Mouse (Mus musculus): ENCODE data around the gene Mmp19.

Gene Mmp19

GRCm38 (mm10) chr10:128790398-128791124 lies at the start of gene Mmp19:
Mmp19 (plus strand) TSS chr10:128790910.
- no peak for ATAC-seq (ENCODE audit: low TSS enrichment)

GRCm38 (mm10) chr10:128742616-128743015 lies 48.1 kb upstream of the Mmp19 start:
- no peak for ATAC-seq (ENCODE audit: low TSS enrichment)

GRCm38 (mm10) chr10:128743235-128743634 lies 47.5 kb upstream of the Mmp19 start:
- ATAC-seq (ENCODE audit: low TSS enrichment), result no peak

GRCm38 (mm10) chr10:128743791-128744191 lies 46.9 kb upstream of the Mmp19 start:
- ATAC-seq (ENCODE audit: low TSS enrichment), result peak; percentile 32

GRCm38 (mm10) chr10:128744211-128744610 lies 46.5 kb upstream of the Mmp19 start:
- no peak; the same call in 1 of the 2 replicates for ATAC-seq (ENCODE audit: low TSS enrichment)

- no peak for ATAC-seq (ENCODE audit: low TSS enrichment)
These were observed 45.8 kb upstream of the Mmp19 start, which contains the start of gene Dgka for GRCm38 (mm10) chr10:128744680-128745601. Dgka (minus strand) TSS chr10:128744855.

GRCm38 (mm10) chr10:128745946-128746613 lies 44.6 kb upstream of the Mmp19 start:
- no peak for ATAC-seq (ENCODE audit: low TSS enrichment)

- ATAC-seq (ENCODE audit: low TSS enrichment), result no peak
These were observed 43.6 kb upstream of the Mmp19 start for GRCm38 (mm10) chr10:128746972-128747645.

- ATAC-seq (ENCODE audit: low TSS enrichment), result peak; percentile 35
These were observed 43.0 kb upstream of the Mmp19 start, which contains the start of gene Pym1 for GRCm38 (mm10) chr10:128747646-128748251. Pym1 (plus strand) TSS chr10:128747889.

- ATAC-seq (ENCODE audit: low TSS enrichment), result peak; percentile 83
These were observed 42.4 kb upstream of the Mmp19 start for GRCm38 (mm10) chr10:128748252-128748864.

GRCm38 (mm10) chr10:128772895-128773294 lies 17.8 kb upstream of the Mmp19 start:
- no peak for ATAC-seq (ENCODE audit: low TSS enrichment)

GRCm38 (mm10) chr10:128773685-128774084 lies 17.0 kb upstream of the Mmp19 start:
- ATAC-seq (ENCODE audit: low TSS enrichment), result no peak

GRCm38 (mm10) chr10:128778441-128778840 lies 12.3 kb upstream of the Mmp19 start:
- no peak for ATAC-seq (ENCODE audit: low TSS enrichment)

GRCm38 (mm10) chr10:128779011-128779795 lies 11.5 kb upstream of the Mmp19 start:
- no peak for ATAC-seq (ENCODE audit: low TSS enrichment)

- no peak for ATAC-seq (ENCODE audit: low TSS enrichment)
These were observed 10.5 kb upstream of the Mmp19 start for GRCm38 (mm10) chr10:128780200-128780599.

- ATAC-seq (ENCODE audit: low TSS enrichment), result no peak
These were observed 1.3 kb downstream of the Mmp19 start for GRCm38 (mm10) chr10:128792041-128792440.

GRCm38 (mm10) chr10:128793258-128793657 lies 2.5 kb downstream of the Mmp19 start:
- no peak for ATAC-seq (ENCODE audit: low TSS enrichment)

- no peak for ATAC-seq (ENCODE audit: low TSS enrichment)
These were observed 3.7 kb downstream of the Mmp19 start for GRCm38 (mm10) chr10:128794391-128794790.

GRCm38 (mm10) chr10:128795581-128795980 lies 4.9 kb downstream of the Mmp19 start:
- ATAC-seq (ENCODE audit: low TSS enrichment), result peak; percentile 27; the same call in 1 of the 2 replicates

GRCm38 (mm10) chr10:128798676-128799075 lies 8.0 kb downstream of the Mmp19 start:
- ATAC-seq (ENCODE audit: low TSS enrichment), result no peak
